Mouse (Mus musculus) lung, adult 2 months (tissue): ENCODE results near the gene Lamp2. TPM values are rescaled to one million over a fixed set of nuclear protein-coding genes. Genes with fewer than 3 reads are reported as not detected.

Experiments used
- DNase-seq: peaks from one replicate; pipeline ENCODE4 v3.0.0; 2022
- H3K4me1 ChIP-seq: fragments of 200-500 bp; 2 replicates; pipeline ENCODE4 v1.6.1; 2011; ENCODE audit warnings: low read length; ENCODE audit not compliant: control insufficient read depth, insufficient read depth
- H3K4me3 ChIP-seq: fragments of 200-500 bp; replicated peaks from 2 replicates; pipeline ENCODE3; 2011; ENCODE audit warnings: low read depth, mild to moderate bottlenecking, control low read depth, low read length; ENCODE audit errors: extremely low read depth
- CTCF ChIP-seq: fragments of 200-500 bp; IDR thresholded peaks from 2 replicates; pipeline ENCODE4 v1.5.1; 2011; ENCODE audit warnings: mild to moderate bottlenecking, low read length, control low read depth; ENCODE audit not compliant: insufficient read depth
- POLR2A ChIP-seq: fragments of 200-500 bp; IDR thresholded peaks from 2 replicates; pipeline ENCODE4 v1.6.1; 2011; ENCODE audit warnings: low read depth, mild to moderate bottlenecking, control low read depth, low read length, borderline replicate concordance; ENCODE audit errors: extremely low read depth
- WGBS: fragments of 180-500 bp; shearing (Covaris S2); methylation state at CpG from one replicate; pipeline ENCODE4 v1.1.7; 2018; 5-methylcytosine and 5-hydroxymethylcytosine counted together
- polyA plus RNA-seq: library from polyadenylated mRNA; depleted of rRNA; stranded (reverse); fragments of >200 nt; gene quantifications from 2 replicates; pipeline ENCODE4 v1.2.3, GENCODE M21; 2012

Lamp2 gene
- polyA plus RNA-seq, 1 experiment = 85.8 TPM

DNA sequence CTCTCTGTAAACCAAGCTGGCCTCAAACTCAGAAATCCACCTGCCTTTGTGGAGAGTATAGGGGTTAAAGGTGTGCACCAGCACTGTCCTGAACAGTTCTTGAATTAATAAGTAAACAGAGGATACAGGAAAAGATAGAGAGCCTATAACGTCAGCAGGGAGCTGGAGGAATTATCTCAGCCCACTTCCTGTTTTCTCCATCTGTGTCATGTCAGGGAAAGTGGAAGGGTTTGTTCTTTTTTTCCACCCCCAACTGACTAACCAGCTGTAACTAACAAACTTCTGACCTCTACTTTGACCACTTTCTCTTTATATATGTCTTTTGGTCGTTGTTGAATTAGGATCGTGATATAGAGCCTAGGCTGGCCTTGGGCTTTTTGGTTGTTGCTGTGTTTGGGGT lies 4.6 kb upstream of the Lamp2 start:
- Histone ChIP-seq H3K4me1 (no peaks in the 10 kb centered on the region; the same call in 1 of the 2 replicates), H3K4me3 (no peak overlapping the region)
- WGBS = 46% methylated on average over 3 of the region's 3 CpGs
- DNase-seq = no peak
- TF ChIP-seq POLR2A = no peak
- TF ChIP-seq CTCF = no peak

- WGBS = 82% methylated on average over 8 of the region's 8 CpGs
- H3K4me1 ChIP-seq = no peaks in the 10 kb centered on the region; the same call in 1 of the 2 replicates
- no peak overlapping the region for H3K4me3 ChIP-seq
- no peak for DNase-seq
- TF ChIP-seq CTCF = no peak
- no peak for TF ChIP-seq POLR2A
These were observed 2.8 kb upstream of the Lamp2 start for GRCm38 (mm10) chrX:38459076-38459475.

DNA sequence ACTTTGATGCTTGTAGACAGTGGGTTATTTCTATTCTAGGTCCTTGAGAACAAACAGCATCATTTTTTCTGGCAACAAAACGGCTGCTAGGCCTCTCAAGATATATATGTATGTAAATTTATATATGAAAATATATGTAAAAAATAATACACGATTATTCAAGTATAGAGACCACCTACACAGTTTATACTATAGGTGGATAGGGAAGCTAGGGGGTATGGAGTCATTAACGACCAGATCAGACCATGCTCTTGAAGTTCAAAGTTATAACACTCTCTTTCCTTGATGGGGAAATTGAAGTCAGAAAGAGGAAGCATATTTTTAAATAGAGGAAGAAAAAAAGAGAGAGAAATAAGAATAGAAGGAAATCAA lies 367 bp upstream of the Lamp2 start:
- TF ChIP-seq POLR2A (no peak), CTCF (no peak)
- DNase-seq = no peak
- Histone ChIP-seq H3K4me3 (no peak overlapping the region), H3K4me1 (no peaks in the 10 kb centered on the region; the same call in 1 of the 2 replicates)
- 23% methylated on average over 3 of the region's 3 CpGs for WGBS

- TF ChIP-seq CTCF (no peak), POLR2A (no peak)
- WGBS = 35% methylated on average over 7 of the region's 7 CpGs
- DNase-seq = no peak
These were observed 780 bp downstream of the Lamp2 start for GRCm38 (mm10) chrX:38455474-38455873.

GRCm38 (mm10) chrX:38454900-38455299 lies 1.4 kb downstream of the Lamp2 start:
- WGBS = 15% methylated on average over 2 of the region's 2 CpGs
- H3K4me1 ChIP-seq = no peaks in the 10 kb centered on the region; the same call in 1 of the 2 replicates
- H3K4me3 ChIP-seq = peak overlapping the region; percentile 38
- no peak for DNase-seq
- TF ChIP-seq CTCF (no peak), POLR2A (no peak)

More at GRCm38 (mm10) chrX:38455474-38455873, 780 bp downstream of the Lamp2 start:
- Histone ChIP-seq H3K4me1 (no peaks in the 10 kb centered on the region; the same call in 1 of the 2 replicates), H3K4me3 (peak overlapping the region; percentile 99)

DNA sequence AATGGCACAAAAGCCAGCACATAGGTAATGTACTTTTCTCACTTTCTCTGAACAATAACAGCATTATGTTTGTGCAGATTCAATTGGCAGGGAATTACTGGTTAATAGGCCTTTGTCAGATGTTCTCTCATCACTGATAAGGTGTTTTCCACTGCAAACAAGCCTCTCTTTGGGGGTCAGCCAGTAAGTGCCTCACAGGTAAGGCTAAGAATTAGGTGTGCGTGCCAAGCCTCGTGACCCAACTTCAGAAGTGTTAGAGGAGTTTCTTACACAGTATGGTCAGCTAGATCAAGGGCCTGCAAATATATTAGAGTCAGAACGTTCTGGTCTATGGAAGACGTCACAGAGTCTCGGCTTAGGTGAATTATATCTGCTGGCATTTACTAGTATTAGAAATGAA lies 2.3 kb downstream of the Lamp2 start:
- WGBS = 68% methylated on average over 5 of the region's 5 CpGs
- no peaks in the 10 kb centered on the region; the same call in 1 of the 2 replicates for H3K4me1 ChIP-seq
- no peak overlapping the region for H3K4me3 ChIP-seq
- DNase-seq = no peak
- TF ChIP-seq CTCF = no peak
- TF ChIP-seq POLR2A = no peak

DNA sequence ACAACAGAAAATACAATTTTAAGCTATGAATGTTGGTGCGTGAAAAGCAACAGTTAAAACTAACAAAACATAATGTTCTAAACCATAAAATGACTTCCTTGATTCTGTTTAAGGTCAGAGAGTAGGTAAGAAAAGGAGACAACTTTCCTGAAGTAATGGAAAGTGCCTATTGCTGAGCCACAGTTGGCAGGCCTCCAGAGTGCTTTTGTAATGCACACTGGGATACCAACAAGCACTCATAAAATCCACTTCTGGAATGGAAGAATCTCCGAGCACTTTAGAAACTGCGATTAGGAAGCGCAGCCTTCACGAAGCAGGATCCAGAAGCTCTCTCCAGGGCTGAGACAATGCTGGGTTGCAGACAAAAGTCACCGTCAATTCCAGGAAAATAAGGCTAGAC lies 5.8 kb downstream of the Lamp2 start:
- Histone ChIP-seq H3K4me1 (no peaks in the 10 kb centered on the region; the same call in 1 of the 2 replicates), H3K4me3 (no peak overlapping the region)
- TF ChIP-seq POLR2A (no peak), CTCF (no peak)
- peak; percentile 25 for DNase-seq
- 67% methylated on average over 6 of the region's 6 CpGs for WGBS

DNA sequence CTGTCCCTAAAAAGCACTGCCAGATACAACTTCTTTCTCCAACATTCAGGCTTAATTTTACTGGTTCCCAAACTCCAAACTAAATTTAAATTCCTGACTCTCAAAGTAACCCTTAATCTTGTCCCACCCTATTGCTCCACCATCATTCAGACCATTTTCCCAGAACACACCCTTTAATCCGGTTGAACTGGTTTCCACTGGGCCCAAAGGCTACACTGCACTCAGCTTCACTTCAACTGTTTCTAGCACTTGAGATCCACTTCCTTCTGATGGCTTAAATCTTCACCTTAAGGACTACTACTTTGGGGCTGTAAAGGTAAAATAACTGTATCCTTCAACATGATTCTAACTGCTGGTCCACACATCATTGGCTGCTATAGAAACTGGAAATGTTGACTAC lies 10.5 kb downstream of the Lamp2 start:
- H3K4me1 ChIP-seq = no peaks in the 10 kb centered on the region; the same call in 1 of the 2 replicates
- DNase-seq = no peak
- no peak for TF ChIP-seq POLR2A
- no peak for TF ChIP-seq CTCF
- WGBS = 69% methylated on average over 1 of the region's 1 CpGs
- H3K4me3 ChIP-seq = no peak overlapping the region

DNA sequence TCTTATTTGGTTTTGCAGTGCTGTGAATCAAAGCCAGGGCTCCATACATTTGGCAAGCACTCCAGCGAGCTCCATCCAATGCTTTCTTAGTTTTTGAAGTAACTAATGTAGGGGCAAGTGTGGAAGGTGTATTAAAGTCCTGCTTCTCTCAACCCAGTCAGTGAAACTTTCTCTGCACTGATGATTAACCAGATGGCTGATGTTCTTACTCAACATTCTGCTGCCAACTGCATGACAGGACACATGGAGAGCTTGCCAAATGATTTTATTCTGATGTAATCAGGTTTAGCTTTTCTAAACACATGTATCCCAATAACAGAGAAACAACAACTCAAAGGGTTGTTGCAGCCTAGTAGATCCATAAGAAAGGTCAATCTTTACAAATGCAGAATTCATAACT lies 13.8 kb downstream of the Lamp2 start:
- H3K4me3 ChIP-seq = no peak overlapping the region
- no peak for TF ChIP-seq POLR2A
- TF ChIP-seq CTCF = no peak
- H3K4me1 ChIP-seq = no peaks in the 10 kb centered on the region; the same call in 1 of the 2 replicates
- 62% methylated on average over 1 of the region's 1 CpGs for WGBS
- no peak for DNase-seq

- DNase-seq = no peak
- no peak for TF ChIP-seq POLR2A
- no peak for TF ChIP-seq CTCF
- Histone ChIP-seq H3K4me1 (no peaks in the 10 kb centered on the region; the same call in 1 of the 2 replicates), H3K4me3 (no peak overlapping the region)
- 38% methylated on average over 2 of the region's 2 CpGs for WGBS
These were observed 16.6 kb downstream of the Lamp2 start for GRCm38 (mm10) chrX:38439629-38440028.
